Mouse (Mus musculus): ENCODE measurements around the gene Gm904. TPM values are rescaled to one million over a fixed set of nuclear protein-coding genes. Genes with fewer than 3 reads are reported as not detected.
"Not testable (repeated sequence)": the region's sequence is repeated elsewhere in the genome, so short reads cannot be mapped to it uniquely, and the experiment has no call there.

The Gm904 gene
- not detected in 2 replicates for polyA plus RNA-seq (2012; rRNA removed)

GRCm38 (mm10) chr13:50642928-50643327 is at the start of gene Gm904:
Gene Gm904 (plus strand): TSS chr13:50643228.
- H3K4me3 ChIP-seq (replicated peaks; ENCODE audit: extremely low read depth, low read depth, low read length); H3K4me1 ChIP-seq (ENCODE audit: control insufficient read depth, insufficient read depth, low read length); DNase-seq: not testable (repeated sequence)

- not testable (repeated sequence) for H3K4me1 ChIP-seq (ENCODE audit: control insufficient read depth, insufficient read depth, low read length); H3K4me3 ChIP-seq (replicated peaks; ENCODE audit: extremely low read depth, low read depth, low read length); DNase-seq
- 56% methylated on average over 2 of the region's 2 CpGs for WGBS
Observed at GRCm38 (mm10) chr13:50648771-50649170, 5.7 kb downstream of the Gm904 start.

Other genes starting within 250 kb of the Gm904 start
- 18.6 and 30.9 TPM in 2 replicates for gene Fbxw17, start 225.4 kb upstream of the Gm904 start, polyA plus RNA-seq (2012; rRNA removed)
- not detected in 2 replicates for gene Gm47429, start 199.3 kb upstream of the Gm904 start, polyA plus RNA-seq (2012; rRNA removed)
- not detected in 2 replicates for gene Nutm2, start 175.9 kb upstream of the Gm904 start, polyA plus RNA-seq (2012; rRNA removed)
- not detected in 2 replicates for gene Gm8765, start 55.1 kb downstream of the Gm904 start, polyA plus RNA-seq (2012; rRNA removed)

Measured in lung, adult 2 months (tissue).